Mouse (Mus musculus) R1 (cell line): ENCODE results near the gene Ppp2r1b.

Experiments used
- DNase-seq: peaks from one replicate; pipeline ENCODE4 v3.0.0-alpha.2; 2018; ENCODE audit warnings: low read depth, low spot score

Gene Ppp2r1b

GRCm38 (mm10) chr9:50867015-50867414 lies 21.9 kb downstream of the Ppp2r1b start:
- no peak for DNase-seq

DNA sequence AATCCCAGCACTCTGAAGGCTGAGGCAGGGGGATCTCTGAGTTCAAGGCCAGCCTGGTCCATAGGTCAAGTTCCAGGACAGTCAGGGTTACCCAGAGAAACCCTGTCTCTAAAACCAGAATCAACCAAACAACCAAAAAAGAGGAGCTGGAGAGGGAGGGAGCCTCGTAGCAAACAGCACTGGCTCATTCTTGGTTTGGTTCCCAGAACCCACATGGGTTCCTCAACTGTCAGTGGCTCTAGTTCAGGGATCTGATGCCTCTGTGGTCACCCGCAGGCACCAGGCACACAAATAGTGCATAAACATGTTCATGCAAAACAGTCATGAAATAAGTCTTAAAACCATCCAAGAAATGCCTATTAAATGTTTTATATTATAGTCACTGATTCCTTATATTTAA lies 23.1 kb downstream of the Ppp2r1b start:
- no peak for DNase-seq

DNA sequence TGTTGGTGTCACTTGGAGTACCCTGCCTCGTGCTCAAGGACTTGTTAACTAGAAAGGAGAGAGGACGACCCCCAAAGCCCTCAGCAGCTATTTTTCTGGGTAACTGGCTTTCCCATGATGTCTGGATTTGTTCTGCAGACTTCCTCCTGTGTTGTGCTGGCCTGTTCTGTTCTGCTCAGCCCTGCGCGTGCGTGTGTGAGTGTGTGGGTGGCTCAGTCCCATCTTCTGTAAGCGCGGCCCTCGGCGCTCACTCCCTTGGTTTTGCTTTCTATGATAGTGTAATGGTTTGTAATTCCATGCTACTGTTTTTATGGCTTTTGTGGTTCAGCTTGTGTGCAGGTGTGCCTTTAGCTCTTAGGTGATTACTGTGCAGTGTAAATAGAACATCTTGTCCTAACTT lies 28.1 kb downstream of the Ppp2r1b start:
- DNase-seq = no peak

DNA sequence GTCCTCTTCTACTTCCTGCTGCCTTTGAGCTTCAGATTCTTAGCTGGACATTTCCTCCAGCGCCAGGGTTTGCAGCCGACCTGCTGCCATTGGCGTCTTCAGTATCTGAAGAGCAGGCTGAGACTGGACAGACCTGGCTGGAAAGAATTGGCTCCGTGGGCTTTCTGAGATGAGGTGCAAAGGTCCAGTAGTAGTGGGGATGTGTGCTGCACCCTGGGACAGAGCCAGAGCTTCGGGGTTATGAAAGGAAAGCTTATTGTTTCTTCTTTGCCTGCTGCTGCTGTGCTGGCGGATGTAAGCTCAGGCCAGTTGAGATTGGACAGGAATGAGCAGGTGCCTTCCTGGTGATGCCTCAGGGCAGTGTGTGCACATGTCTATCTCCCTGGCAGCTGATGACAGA lies 28.9 kb downstream of the Ppp2r1b start:
- no peak for DNase-seq

- DNase-seq = no peak
Observed at GRCm38 (mm10) chr9:50875470-50875869, 30.4 kb downstream of the Ppp2r1b start.

GRCm38 (mm10) chr9:50876287-50876686 lies 31.2 kb downstream of the Ppp2r1b start:
- DNase-seq = no peak

DNA sequence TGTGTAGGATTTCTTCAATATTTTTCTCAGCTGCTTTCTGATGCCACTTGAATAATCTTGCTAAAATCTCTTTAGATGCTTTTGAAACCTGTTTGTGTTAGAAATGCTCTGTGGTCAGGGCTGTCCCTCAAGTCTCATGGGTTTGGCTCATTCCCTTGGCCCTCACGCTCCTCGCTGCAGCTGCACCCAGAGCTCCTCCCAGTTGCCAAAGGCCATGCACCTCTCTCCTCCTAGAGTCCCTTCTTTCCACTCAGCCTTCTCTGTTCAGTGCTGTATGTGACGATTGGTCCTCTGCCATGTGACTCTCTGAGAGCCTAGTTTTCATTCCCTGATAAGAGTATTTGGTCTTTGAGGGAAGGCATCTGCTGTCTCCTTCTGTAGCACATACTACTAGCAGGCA lies 32.3 kb downstream of the Ppp2r1b start:
- no peak for DNase-seq

GRCm38 (mm10) chr9:50882183-50882582 lies 37.1 kb downstream of the Ppp2r1b start:
- no peak for DNase-seq

DNA sequence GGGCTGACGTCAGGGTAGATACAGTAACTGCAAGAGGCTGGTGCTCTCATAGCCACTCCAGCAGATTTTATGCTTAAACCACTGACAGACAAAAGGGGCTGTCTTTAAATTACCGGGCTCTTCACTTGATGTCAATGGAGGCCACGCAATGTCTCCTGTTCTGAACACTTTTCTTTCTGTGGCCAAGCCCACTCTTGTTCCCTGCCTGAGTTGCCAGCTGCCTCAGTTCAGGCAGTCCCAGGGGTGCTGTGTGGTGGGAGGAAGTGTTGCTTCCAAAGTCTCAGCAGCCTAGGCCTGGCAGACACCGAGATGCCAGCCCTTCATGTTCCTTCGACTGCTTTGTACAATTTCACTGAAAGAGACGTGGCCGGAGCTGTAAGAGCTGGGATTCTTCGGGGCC lies 39.0 kb downstream of the Ppp2r1b start:
- no peak for DNase-seq

DNA sequence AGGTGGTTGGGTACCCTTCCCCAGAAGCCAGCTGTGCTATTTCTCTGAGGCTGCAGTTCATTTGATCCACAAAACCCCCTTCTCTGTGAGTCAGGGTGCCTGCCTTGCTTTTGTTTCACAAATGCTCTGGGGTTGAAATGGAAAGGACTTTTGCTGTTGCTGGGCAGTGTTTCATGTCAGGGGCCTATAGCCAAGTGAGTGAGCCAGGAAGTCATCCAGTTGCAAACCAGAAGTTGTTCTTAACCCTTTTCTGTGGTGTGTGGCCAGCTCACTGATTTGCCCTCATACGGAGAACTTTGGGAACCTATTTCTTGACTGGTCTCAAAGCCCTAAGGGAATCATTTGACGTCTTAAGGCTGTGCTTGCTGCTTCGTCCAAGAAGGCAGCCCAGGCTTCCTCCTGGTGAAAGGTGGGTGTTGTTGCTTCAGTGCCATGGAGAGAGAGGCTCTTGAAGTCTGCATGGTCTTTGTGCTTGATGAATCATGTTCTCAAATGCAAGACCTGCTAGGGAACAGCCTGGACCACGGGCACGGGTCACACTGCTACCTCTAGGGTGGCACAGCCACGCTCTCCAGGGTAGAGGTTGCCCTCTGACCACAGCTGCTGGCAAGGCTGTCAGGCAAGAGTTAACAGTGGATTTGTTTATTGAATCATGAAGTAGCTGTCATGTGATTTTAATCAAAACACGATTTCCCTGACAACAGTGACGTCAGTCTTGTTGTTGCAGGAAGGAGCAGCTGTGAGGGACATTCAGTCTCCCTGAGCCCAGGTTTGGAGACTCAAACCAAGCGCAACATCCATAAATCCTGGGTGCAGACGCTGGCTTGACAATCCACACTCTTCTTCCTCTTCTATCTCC lies 39.9 kb downstream of the Ppp2r1b start:
- DNase-seq = no peak

GRCm38 (mm10) chr9:50885600-50885987 lies 40.5 kb downstream of the Ppp2r1b start:
- no peak for DNase-seq

DNA sequence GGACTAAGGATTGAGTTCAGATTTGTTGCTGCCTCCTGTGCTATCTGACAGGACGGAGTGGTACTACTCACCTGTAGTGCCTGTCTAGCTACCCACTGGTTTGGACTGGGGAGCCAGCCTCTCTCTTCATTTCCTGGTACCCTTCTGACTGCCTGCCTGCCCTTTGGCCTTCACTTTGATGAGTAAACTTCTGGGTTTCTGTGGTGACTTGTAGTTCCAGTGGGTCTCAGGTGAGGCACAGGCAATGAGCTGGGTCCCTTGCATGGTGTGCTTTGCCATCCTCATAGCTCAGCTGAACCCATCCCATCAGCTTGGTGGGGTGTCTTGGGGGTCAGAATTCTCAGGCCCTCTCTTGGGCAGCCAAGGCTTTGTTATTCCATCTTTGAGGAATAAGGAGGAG lies 41.8 kb downstream of the Ppp2r1b start:
- DNase-seq = no peak

- DNase-seq = no peak
Observed at GRCm38 (mm10) chr9:50887351-50887750, 42.2 kb downstream of the Ppp2r1b start.

DNA sequence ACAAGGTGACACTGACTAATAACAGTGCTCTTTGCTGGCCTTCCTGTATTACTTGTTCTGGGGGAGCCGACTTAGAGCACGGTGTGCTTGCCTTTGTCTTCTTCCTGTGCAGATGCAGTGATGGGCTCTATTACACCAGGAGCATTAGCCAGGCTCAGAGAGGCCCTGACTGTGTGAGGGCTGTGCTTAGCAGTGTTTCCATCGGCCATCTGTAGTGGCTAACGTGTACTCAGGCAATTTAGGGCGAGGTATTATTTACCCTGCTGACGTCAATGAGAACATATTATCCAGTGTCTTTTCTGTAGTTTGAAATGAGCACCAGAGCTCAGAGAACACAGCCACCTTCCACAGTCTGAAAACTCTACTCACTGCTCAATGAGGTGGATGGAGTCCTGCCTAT lies 44.1 kb downstream of the Ppp2r1b start:
- DNase-seq = no peak

DNA sequence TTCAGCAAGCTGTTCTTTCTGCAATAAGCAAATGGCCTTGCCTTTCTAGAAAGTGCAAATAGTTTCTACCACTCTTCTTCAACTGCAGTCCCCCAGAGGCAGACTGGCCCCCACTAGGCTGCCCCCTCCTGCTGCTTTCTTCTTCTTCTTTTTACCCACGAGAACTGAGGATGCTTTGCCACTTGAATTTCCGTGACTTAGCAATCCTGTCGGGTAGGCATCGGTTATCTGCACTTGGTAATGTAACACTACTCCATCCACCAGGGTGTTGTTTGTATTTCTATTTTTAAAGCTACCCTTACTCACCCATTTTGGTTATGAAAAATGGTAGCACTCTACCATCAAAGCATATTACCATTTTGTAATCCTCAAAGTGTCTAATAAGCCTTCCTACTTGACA lies 44.9 kb downstream of the Ppp2r1b start:
- DNase-seq = no peak

GRCm38 (mm10) chr9:50890494-50891090 lies 45.5 kb downstream of the Ppp2r1b start:
- no peak for DNase-seq

DNA sequence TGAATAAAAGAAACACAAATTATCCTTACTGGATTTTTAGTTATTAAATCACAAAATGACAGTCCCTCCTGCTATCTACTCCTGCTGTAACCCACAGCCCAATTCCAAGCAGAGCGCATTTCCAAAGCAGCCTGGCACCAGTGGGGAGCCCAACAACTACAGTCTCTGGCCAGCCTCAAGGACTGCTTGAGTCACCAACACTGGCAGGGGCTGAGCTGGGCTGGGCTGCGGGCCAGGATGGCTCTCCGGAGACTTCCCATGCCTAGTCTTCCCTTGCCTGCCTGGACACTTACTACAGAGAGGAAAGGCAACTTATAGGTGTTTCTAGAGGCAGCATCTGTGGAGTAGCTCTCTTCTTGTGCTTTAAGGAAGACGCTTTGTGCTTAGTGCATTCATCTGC lies 48.6 kb downstream of the Ppp2r1b start:
- no peak for DNase-seq

- DNase-seq = no peak
Observed at GRCm38 (mm10) chr9:50900026-50900920, 55.2 kb downstream of the Ppp2r1b start.

DNA sequence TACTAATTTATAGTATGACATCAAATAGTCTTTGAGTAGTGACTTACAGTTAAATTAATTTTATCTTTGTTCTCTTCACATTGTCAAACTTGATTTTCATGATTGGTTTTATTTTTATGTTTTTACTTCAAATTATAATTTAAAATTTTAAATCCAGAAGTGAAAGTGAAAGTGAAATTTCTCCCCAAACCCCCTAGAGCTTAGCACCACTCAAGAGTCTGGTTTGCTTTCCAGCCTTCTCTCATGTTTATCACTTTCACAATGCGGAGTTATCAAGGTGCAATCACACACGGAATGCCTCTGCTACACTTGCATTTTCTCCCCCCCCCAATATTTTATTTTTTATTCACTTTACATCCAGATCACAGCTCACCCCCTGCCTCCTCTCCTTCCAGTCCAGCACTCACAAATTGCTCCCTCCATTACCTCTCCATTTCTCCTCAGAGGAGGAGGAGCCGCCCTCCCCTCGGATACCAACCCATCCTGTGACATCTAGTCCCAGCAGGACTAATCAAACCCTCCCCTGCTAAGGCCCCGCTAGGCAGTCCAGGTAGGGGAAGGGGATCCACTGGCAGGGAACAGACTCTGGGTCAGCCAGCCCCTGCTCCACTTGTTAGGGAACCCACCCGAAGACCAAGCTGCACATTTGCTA lies 59.2 kb downstream of the Ppp2r1b start:
- DNase-seq = no peak

- no peak for DNase-seq
Observed at GRCm38 (mm10) chr9:50905321-50905720, 60.2 kb downstream of the Ppp2r1b start.

GRCm38 (mm10) chr9:50911861-50912515 lies 66.9 kb downstream of the Ppp2r1b start:
- DNase-seq = no peak
